Mouse (Mus musculus) ovary, postnatal 36 days (tissue): ENCODE measurements around the gene Lad1.

Experiments used
- DNase-seq: peaks from one replicate; pipeline ENCODE4 v3.0.0; 2022; ENCODE audit warnings: low spot score, mixed read lengths

The Lad1 gene

GRCm38 (mm10) chr1:135846632-135847031, 28.2 kb downstream of the Lad1 start:
- no peak for DNase-seq

GRCm38 (mm10) chr1:135847139-135847562, 28.8 kb downstream of the Lad1 start:
- no peak for DNase-seq

DNA sequence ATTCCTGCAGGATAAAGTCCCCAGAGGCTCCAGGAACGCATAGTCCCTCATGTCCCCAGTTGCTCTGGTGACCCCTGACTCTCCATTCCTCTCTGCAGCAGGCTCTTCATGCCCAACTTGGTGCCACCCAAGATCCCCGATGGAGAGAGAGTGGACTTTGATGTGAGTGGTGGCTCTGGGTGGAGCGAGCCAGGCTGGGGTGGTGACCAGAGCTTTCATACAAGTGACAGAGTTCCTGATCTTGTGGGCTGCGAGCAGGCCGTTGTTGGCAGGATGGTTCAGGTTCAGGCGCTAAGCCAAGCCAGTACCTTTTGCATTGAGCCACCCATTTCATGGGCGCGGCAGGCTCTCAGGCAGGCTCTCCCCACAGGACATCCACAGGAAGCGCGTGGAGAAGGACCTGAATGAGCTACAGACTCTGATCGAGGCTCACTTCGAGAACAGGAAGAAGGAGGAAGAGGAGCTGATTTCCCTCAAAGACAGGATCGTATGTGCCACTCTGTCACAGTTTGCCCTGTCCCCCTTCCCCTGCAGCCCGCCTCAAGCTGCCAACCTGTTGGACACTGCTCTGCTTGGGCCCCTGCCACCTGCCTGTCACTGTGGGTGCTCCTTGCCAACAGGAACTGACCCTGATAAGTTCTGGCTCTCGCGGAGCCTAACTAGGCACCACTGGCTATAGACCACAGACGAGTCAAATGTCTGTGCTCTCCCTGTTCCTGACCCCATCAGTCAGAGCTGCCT, 29.4 kb downstream of the Lad1 start:
- no peak for DNase-seq

- DNase-seq: peak; percentile 51
Measured at GRCm38 (mm10) chr1:135850722-135851512, 32.5 kb downstream of the Lad1 start.

GRCm38 (mm10) chr1:135852044-135852756, 33.8 kb downstream of the Lad1 start:
- DNase-seq: no peak

DNA sequence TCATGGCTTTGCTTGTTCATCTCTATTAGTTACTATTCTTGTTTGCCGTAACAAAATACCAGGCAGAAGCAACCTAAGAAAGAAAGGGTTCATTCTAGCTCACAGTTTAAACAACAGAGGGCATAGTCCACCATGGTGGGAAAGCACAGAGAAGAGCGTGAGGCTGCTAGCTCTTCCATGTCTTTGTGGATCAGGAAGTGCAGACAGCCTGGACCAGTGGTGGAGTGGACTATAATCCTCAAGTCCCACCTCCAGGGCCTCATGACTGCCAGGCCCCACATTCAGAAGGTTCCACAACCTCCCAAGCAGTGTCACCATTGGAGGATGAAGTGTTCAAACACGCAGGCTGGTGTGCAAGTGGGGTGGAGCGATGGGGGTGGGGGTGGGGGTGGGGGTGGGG, 34.8 kb downstream of the Lad1 start:
- DNase-seq: no peak

GRCm38 (mm10) chr1:135854591-135855343, 36.4 kb downstream of the Lad1 start:
- no peak for DNase-seq

- no peak for DNase-seq
Measured at GRCm38 (mm10) chr1:135855344-135855687, 36.9 kb downstream of the Lad1 start.

GRCm38 (mm10) chr1:135856070-135856469, 37.7 kb downstream of the Lad1 start:
- DNase-seq: no peak

- DNase-seq: no peak
Measured at GRCm38 (mm10) chr1:135857137-135857775, 38.9 kb downstream of the Lad1 start.

DNA sequence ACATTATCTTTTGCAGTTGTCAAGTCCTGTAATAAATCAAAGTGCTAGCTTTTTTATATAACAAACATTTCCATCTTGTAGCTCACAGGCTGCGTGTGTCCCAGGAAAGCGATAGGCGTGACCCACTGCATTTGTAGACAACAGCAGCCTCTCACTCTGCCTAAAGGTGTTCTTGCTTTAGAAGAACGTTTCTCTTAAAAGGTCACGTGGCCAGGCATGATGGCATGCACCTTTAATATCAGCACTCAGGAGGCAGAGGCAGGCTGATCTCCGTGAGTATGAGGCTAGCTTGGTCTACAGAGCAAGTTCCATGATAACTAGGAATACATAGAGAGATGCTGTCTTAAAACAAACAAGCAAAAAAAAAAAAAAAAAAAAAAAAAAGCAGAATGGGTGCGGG, 40.1 kb downstream of the Lad1 start:
- DNase-seq: no peak

DNA sequence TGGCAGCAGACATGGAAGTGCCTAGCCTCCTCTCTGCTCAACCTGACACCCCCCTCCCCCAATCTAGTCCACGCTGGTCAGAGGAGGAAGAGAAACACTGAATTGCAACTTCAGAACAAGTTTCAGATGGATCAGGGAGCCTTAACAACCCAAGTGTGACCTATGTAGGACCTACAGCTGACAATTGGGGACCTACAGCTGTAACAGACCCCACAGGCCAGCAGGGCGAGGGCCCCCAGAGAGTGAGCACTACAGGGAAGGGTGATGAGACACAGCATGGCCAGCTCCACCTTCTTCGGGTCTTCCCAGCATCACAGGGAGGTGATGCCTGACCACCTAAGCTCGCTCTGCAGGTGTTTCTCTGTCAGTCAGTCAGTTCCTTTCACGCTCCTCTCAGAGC, 42.7 kb downstream of the Lad1 start:
- DNase-seq: no peak

DNA sequence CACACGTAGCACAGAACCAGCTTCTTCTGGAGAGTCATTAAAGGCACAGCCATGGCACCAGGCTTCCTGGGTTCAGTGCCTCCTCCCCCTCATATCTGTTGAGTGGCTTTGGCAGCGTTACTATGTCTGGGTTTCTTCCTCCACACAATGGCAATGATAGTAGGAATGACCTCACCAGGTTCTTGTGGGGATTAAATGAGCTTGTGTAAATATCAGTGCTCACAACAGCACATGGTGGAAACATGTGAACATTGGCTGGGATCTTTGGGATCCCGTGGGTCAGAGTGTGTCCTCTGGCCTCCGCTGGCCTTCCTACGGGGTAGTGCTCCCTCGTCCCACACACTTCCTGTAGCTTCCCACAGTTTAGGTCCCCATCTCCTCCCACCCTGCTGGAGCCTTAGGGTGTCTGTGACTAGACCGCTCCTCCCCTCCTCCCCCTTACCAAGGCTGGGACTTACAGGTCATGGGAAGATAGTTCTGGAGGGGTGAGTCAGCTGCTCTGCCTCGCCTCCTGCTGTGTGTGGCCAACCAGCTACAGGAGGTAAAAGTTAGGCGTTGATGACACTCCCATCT, 43.7 kb downstream of the Lad1 start:
- DNase-seq: no peak

DNA sequence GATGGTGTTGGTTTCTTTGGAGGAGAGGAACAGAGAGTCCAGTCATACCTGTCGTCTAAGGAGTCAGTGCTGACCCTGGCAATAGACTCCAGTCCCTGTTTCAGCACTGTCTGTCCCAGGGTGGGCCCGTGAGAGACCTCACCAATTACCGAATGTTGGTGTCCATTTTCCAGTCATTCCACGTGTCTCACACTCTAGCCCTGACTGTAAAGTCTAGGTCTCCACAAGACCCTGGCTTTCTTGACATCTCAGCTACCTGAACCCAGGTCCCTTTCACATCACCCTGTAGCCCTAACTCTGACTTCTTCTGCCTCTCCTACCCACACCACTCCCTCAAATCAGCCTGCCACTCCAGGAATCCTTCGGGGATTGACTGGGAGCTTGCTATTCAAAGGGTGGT, 44.2 kb downstream of the Lad1 start:
- no peak for DNase-seq

DNA sequence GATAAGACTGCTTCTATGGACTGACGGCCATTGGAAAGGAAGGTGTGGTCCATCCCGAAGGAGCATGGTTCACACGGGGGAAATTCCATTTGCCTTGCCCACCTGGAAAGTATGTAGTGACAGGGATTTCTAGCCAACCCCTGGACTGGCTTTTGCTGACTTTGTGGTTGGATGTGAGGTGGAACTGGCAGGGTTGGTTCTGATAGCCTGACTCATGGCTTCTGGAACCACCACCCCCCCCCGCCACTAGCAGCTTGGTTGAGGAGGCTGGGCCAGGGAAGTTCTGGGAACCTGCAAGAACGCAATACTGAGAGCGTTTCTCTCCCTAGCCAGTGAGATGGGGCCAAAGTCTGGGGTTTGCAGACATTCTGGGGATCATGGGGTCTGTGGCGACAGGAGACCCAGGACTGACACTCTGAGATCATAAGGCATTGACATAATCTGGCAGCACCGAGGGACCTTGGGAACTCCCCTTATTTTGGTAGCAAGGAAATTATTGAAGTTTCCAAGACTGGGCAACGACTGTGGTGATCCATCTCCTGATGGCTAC, 45.5 kb downstream of the Lad1 start:
- no peak for DNase-seq

DNA sequence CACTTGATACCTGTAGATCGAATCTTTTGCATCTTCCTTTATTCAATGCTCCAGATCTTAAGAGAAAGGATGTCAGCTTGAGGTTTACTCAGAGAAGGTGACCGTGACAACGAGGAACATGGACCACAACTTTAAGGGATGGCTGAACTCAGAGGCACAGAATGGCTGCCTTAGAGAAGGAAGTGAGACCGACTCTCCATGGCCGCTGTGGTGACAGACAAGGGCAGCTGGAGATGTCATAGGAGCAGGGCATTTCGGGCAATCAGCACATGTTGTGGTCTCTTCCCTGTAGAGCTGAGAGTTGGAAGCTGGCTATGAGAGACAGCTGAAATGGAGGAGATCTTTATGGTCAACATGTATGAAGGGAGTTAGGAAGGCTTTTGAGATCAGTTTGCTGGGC, 46.4 kb downstream of the Lad1 start:
- no peak for DNase-seq

GRCm38 (mm10) chr1:135865518-135866194, 47.3 kb downstream of the Lad1 start:
- DNase-seq: peak; percentile 82

- no peak for DNase-seq
Measured at GRCm38 (mm10) chr1:135868570-135868969, 50.2 kb downstream of the Lad1 start.

DNA sequence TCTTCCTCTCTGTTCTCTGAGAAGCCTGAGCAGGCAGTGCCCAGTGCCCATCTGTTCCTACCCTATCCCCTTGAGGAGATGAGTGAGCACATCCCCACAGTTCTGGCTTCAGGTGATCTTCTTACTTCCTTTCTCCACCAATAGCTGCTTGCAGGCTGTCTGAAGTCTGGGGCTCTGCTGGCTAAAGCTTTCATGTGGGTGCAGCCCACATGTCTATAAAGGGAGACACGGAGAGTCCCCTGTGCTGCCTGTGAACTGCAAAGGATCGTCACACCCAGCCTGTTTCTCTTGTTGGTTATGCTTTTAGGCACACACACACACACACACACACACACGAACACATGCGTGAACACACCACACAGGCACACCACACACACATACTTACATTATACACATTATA, 54.6 kb downstream of the Lad1 start:
- DNase-seq: no peak

DNA sequence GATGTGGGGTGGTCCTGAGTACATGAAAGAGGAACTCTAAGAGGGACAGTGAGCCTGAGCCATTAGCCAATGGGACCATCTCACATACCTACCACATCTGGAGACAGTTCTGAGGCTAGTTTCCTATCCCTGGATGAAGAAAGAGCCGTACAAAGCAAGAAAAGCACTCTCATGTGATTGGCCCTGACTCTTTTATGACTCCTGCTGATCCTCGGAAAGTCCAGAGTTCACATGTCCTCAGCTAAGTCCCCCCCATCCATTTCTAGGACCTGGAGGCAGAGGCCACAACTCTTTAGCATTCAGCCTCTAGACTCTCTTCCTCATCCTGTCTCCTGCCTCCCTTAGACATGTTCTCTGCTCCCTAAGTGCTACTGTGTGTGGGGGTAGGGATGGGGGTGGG, 58.9 kb downstream of the Lad1 start:
- DNase-seq: no peak
